Mouse (Mus musculus): ENCODE data around the gene Zfyve16.

Gene Zfyve16

GRCm38 (mm10) chr13:92467891-92468290 lies 62.8 kb downstream of the Zfyve16 start:
- DNase-seq (ENCODE audit: low spot score in 2 of 2): no peak

GRCm38 (mm10) chr13:92464698-92465097 lies 66.0 kb downstream of the Zfyve16 start:
- DNase-seq (ENCODE audit: low spot score in 2 of 2): no peak

- no peak for DNase-seq (ENCODE audit: low spot score in 2 of 2)
These were observed 83.8 kb downstream of the Zfyve16 start for GRCm38 (mm10) chr13:92446872-92447271.

GRCm38 (mm10) chr13:92440286-92440685 lies 90.4 kb downstream of the Zfyve16 start:
- DNase-seq (ENCODE audit: low spot score in 2 of 2): peak in 1 of 2 experiments; percentile 15

GRCm38 (mm10) chr13:92438656-92439055 lies 92.0 kb downstream of the Zfyve16 start:
- DNase-seq (ENCODE audit: low spot score in 2 of 2): no peak
